Mouse (Mus musculus): ENCODE data around the gene Tpm1. TPM values are rescaled to one million over a fixed set of nuclear protein-coding genes. Genes with fewer than 3 reads are reported as not detected.

Tpm1 gene
- polyA plus RNA-seq, 1 experiment = 12.8 TPM

DNA sequence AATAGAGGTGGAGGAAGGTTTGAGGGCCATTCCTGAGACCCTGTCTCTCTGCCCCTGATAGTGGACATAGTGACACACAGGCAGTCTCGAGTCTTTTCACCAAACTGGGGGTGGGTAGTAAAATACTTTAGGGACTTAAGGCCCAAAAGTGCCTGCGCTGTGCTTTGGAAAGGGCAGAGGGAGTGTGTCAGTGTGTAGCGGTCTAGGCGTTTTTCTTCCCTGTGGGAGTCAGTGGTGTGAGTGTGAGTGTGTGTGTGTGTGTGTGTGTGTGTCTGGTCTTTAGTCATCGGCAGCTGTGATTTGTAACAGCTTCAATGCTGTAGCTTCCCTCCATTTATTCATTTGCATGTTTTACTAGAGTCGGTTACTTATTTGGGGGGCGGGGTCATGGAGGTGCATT lies 630 bp upstream of the Tpm1 start:
- no peak overlapping the region for H3K4me3 ChIP-seq (replicated peaks)
- no peaks in the 10 kb centered on the region for H3K36me3 ChIP-seq (ENCODE audit: control insufficient read depth)
- no peak for TF ChIP-seq GATA1 (IDR thresholded peaks at IDR 0.05; ENCODE audit: low read length)
- no peak for TF ChIP-seq TAL1 (IDR thresholded peaks at IDR 0.05; ENCODE audit: low read length)
- peaks cover 8% of the 10 kb centered on the region for H3K4me1 ChIP-seq (ENCODE audit: control insufficient read depth)
- peaks cover 79% of the 10 kb centered on the region for H3K27me3 ChIP-seq (ENCODE audit: control insufficient read depth)
- H3K9me3 ChIP-seq (ENCODE audit: control insufficient read depth, low read length) = peaks cover 17% of the 10 kb centered on the region; the same call in 1 of the 2 replicates

DNA sequence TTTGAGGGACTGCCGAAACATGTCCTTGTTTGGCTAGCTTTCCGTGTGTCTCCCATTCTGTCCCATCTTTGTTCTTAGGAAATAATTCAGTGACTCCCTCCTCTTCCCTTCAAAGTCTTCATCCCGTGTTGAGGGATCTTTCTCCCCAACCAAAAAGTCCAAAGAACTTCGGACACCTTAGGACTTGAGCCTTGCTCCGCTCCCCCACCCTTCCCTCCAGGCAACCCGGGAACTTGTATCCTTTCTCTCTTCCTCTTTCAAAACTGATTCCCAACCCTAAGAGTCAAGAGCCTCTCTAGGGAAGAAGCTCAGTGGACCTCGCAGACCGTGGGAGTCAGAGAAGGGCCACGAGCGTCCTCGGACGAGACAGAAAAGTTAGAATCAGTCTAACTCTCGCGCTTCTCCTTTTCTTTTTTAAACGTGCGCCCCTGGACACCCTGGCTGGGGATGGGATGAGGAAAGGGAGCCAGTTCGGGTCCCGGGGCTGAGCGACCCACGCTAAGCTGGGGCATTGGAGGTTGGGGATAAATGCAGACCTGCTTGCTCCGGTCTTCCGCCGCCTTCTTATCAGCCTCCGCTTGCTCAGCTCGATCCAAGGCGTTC lies 622 bp downstream of the Tpm1 start:
- peak overlapping the region; percentile 38 for H3K4me3 ChIP-seq (replicated peaks)
- no peaks in the 10 kb centered on the region for H3K36me3 ChIP-seq (ENCODE audit: control insufficient read depth)
- H3K27me3 ChIP-seq (ENCODE audit: control insufficient read depth) = peaks cover 86% of the 10 kb centered on the region
- H3K4me1 ChIP-seq (ENCODE audit: control insufficient read depth) = peaks cover 13% of the 10 kb centered on the region
- H3K9me3 ChIP-seq (ENCODE audit: control insufficient read depth, low read length) = peaks cover 17% of the 10 kb centered on the region; the same call in 1 of the 2 replicates
- no peak for TF ChIP-seq TAL1 (IDR thresholded peaks at IDR 0.05; ENCODE audit: low read length)
- no peak for TF ChIP-seq GATA1 (IDR thresholded peaks at IDR 0.05; ENCODE audit: low read length)

DNA sequence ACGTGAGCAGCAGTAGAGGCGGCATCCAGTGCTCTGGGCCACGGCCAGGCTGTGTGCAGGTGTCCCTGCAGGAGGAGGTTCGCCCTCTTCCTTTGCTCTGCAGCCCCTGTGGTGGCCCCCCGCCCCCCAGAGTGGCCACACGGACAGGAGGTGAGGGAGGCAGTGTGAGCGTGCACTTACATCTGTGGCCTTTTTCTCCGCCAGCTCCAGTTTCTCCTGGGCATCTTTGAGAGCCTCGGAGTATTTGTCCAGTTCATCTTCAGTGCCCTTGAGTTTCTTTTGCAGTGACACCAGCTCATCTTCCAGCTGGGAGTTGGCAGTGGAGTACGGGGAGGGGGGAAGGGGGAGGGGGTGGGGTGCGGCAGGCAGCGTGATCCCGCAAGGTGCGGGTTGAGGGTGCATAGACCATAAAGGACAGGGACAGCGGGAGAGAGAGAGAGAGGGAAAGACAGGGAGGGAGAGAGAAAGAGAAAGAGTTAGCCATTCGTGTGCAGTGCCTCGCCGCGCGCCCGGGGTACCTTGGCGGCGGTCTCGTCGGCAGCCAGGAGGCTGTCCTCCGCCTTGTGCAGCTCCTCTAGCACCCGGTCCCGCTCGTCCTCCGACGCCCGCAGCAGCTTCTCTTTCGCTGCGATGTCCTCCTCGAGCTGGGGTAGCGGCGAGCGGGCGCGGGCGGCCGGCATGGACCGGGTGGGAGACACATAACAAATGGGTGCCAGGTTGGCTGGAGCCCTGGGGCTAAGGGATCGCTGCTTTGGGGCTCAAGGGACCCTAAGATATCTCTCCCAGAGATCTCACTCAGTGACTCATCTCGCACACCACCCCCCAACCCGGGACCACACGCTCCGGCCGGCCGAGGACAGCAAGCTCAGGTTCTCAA lies 1.4 kb downstream of the Tpm1 start:
- peaks cover 17% of the 10 kb centered on the region; the same call in 1 of the 2 replicates for H3K9me3 ChIP-seq (ENCODE audit: control insufficient read depth, low read length)
- peaks cover 16% of the 10 kb centered on the region for H3K4me1 ChIP-seq (ENCODE audit: control insufficient read depth)
- H3K4me3 ChIP-seq (replicated peaks) = peak overlapping the region; percentile 38
- H3K27me3 ChIP-seq (ENCODE audit: control insufficient read depth) = peaks cover 85% of the 10 kb centered on the region
- TF ChIP-seq TAL1 (IDR thresholded peaks at IDR 0.05; ENCODE audit: low read length) = no peak
- no peak for TF ChIP-seq GATA1 (IDR thresholded peaks at IDR 0.05; ENCODE audit: low read length)
- H3K36me3 ChIP-seq (ENCODE audit: control insufficient read depth) = no peaks in the 10 kb centered on the region

DNA sequence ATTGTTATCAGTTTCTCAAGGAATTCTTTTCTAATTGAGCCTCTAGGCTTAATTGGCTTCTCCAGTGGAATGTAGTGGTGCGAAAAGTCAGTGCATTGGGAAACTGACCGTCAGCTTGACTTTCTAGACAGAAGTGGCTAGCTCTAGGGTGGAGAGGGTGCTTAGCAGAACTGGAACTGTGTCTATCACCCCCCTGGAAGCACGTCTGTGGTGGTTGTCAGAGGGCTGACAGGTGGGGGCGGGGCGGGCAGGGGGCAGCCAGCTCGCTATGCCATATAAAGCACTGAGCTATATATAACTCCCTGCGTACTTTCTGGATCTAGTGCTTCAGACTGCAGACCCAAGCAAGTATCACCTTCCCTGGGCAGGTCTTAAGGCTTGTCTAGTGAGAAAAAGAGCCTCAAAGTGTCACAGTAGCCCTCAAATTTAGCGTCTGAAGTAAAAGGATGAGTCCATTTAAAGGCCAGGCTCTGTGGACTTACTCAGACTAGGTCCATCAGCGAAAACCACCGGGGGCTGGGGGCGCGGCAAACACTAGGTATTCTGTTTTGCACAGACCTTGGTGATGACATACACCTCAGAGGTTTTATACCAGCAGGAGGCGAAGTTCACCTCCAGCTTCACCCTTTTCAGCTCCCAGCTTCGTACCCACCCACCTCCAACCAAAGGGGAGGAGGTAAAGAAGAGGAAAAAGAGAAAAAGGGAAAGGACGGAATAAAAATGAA lies 2.2 kb downstream of the Tpm1 start:
- H3K9me3 ChIP-seq (ENCODE audit: control insufficient read depth, low read length) = peaks cover 17% of the 10 kb centered on the region; the same call in 1 of the 2 replicates
- H3K36me3 ChIP-seq (ENCODE audit: control insufficient read depth) = no peaks in the 10 kb centered on the region; the same call in 1 of the 2 replicates
- peaks cover 23% of the 10 kb centered on the region for H3K4me1 ChIP-seq (ENCODE audit: control insufficient read depth)
- TF ChIP-seq GATA1 (IDR thresholded peaks at IDR 0.05; ENCODE audit: low read length) = no peak
- TF ChIP-seq TAL1 (IDR thresholded peaks at IDR 0.05; ENCODE audit: low read length) = no peak
- no peak overlapping the region for H3K4me3 ChIP-seq (replicated peaks)
- peaks cover 78% of the 10 kb centered on the region for H3K27me3 ChIP-seq (ENCODE audit: control insufficient read depth)

- H3K4me1 ChIP-seq (ENCODE audit: control insufficient read depth) = peaks cover 33% of the 10 kb centered on the region
- no peak overlapping the region for H3K4me3 ChIP-seq (replicated peaks)
- TF ChIP-seq TAL1 (IDR thresholded peaks at IDR 0.05; ENCODE audit: low read length) (no peak), GATA1 (IDR thresholded peaks at IDR 0.05; ENCODE audit: low read length) (no peak)
- H3K9me3 ChIP-seq (ENCODE audit: control insufficient read depth, low read length) = peaks cover 17% of the 10 kb centered on the region; the same call in 1 of the 2 replicates
- H3K36me3 ChIP-seq (ENCODE audit: control insufficient read depth) = peaks cover 8% of the 10 kb centered on the region
- H3K27me3 ChIP-seq (ENCODE audit: control insufficient read depth) = peaks cover 69% of the 10 kb centered on the region
Measured at GRCm38 (mm10) chr9:67045966-67046602, 3.1 kb downstream of the Tpm1 start.

DNA sequence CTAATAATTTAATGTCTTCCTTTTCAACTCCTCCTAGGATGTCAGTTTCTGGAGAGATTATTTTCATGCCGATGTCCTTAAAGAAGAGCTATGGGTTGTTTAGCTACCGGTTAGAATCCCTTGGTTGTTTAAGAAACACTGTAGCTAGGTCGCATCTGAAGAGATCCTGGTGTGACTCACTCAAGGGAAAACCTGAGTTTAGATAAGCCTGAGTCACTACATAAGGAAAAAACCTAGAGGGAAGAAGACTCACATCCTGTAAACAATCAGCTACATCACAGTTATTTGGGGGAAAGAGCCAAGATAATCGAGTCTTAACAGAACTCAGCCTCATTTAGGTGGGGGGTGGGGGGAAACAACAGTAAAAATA lies 3.9 kb downstream of the Tpm1 start:
- H3K36me3 ChIP-seq (ENCODE audit: control insufficient read depth) = peaks cover 16% of the 10 kb centered on the region
- peaks cover 17% of the 10 kb centered on the region; the same call in 1 of the 2 replicates for H3K9me3 ChIP-seq (ENCODE audit: control insufficient read depth, low read length)
- peaks cover 61% of the 10 kb centered on the region for H3K27me3 ChIP-seq (ENCODE audit: control insufficient read depth)
- peaks cover 41% of the 10 kb centered on the region for H3K4me1 ChIP-seq (ENCODE audit: control insufficient read depth)
- H3K4me3 ChIP-seq (replicated peaks) = no peak overlapping the region
- TF ChIP-seq GATA1 (IDR thresholded peaks at IDR 0.05; ENCODE audit: low read length) (no peak), TAL1 (IDR thresholded peaks at IDR 0.05; ENCODE audit: low read length) (no peak)

DNA sequence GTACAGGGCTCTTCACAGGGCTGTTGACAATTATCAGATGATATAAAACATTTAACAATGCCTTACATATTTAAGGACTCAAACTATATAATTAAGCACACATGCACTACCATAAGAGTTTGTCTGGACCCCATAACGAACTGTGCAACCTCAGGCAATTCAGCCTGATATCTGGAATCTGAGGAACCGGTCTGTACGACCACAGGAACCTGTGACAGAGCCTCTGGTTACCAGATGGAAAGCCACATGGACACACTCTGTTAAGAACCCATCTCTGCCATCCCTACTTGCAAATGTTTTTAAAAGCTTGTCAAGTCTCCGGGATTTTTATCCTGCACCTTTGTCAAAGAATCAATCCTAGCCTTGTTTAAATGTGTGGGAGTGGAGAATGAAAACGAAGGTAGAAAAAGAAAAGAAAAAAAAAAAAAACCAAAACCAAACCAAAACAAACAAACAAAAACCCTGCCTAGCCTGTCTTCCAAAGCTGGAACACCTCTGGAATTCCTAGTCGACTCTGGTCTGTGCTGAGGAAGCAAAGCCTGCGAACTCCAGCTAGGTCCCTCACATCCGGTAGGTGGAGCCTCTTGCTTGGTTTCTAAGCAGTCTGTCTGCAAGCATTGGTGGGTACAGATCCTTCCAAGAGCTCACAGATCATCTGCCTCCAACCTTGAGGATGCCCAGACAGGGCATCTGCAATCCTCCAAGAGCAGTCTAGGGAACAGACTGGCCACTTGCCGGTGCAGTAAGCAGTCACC lies 4.5 kb downstream of the Tpm1 start:
- Histone ChIP-seq H3K27me3 (ENCODE audit: control insufficient read depth) (peaks cover 56% of the 10 kb centered on the region), H3K4me3 (replicated peaks) (peak overlapping the region; percentile 78), H3K9me3 (ENCODE audit: control insufficient read depth, low read length) (peaks cover 17% of the 10 kb centered on the region; the same call in 1 of the 2 replicates), H3K4me1 (ENCODE audit: control insufficient read depth) (peaks cover 46% of the 10 kb centered on the region), H3K36me3 (ENCODE audit: control insufficient read depth) (peaks cover 21% of the 10 kb centered on the region)
- TF ChIP-seq GATA1 (IDR thresholded peaks at IDR 0.05; ENCODE audit: low read length) (no peak), TAL1 (IDR thresholded peaks at IDR 0.05; ENCODE audit: low read length) (no peak)
